Comparison of ENCODE assay signal across 8 mouse cellular contexts in genomic region chr12:36156637-36157303, GRCm38 (mm10). TPM values are rescaled to one million over a fixed set of nuclear protein-coding genes. Genes with fewer than 3 reads are reported as not detected.
DNase-seq lines count a peak whose midpoint lies in the region; ATAC-seq and TF ChIP-seq lines count a peak whose summit lies in the region.

Ankmy2 (plus strand) TSS chr12:36157114.

- H3K36me3 ChIP-seq in lung, postnatal 0 days (ENCODE audit: insufficient read depth, low read length) = no peaks in the 10 kb centered on the region

- H3K9ac ChIP-seq in lung, postnatal 0 days (replicated peaks; ENCODE audit: low read depth) = peak within 1 kb of the TSS; percentile 78

- peak within 1 kb of the TSS; percentile 95 for H3K4me2 ChIP-seq in lung, postnatal 0 days (replicated peaks; ENCODE audit: low read depth, low read length)

- peaks cover 5% of the 10 kb centered on the region; the same call in 1 of the 2 replicates for H3K4me1 ChIP-seq in lung, postnatal 0 days (ENCODE audit: insufficient read depth, low read depth, low read length)

- peak within 1 kb of the TSS; percentile 91 for H3K27ac ChIP-seq in lung, postnatal 0 days (ENCODE audit: low read length)

- DNase-seq in MEL-GATA-1-ER (ENCODE audit: extremely low read depth, low read depth) = peak; percentile 85
- DNase-seq in cerebellum, adult 8-10 months = peak; percentile 83
- peak; percentile 91 for DNase-seq in forelimb bud, embryonic 11.5 days (ENCODE audit: low read depth, low spot score)
- DNase-seq in layer of hippocampus, adult 9-10 months (ENCODE audit: low spot score) = peak; percentile 82
- DNase-seq in lung, postnatal 0 days (ENCODE audit: low spot score) = peak; percentile 97
- peak; percentile 78 for DNase-seq in ovary, postnatal 14 days (ENCODE audit: low spot score)
- peak; percentile 95 for DNase-seq in thymus, postnatal 14 days

- peak; percentile 77 to 82 for ATAC-seq in hematopoietic stem cell, adult 5-6 weeks (replicated peaks in 1 of 2; ENCODE audit: insufficient read depth in 1 of 2, low FRiP score in 2 of 2, low TSS enrichment in 1 of 2, low read depth in 1 of 2, poor library complexity in 2 of 2, severe bottlenecking in 2 of 2)
- ATAC-seq in lung, postnatal 0 days = peak; percentile 97

- WGBS in lung, postnatal 0 days = under 1% methylated on average over 42 of the region's 42 CpGs

- no peaks in the 10 kb centered on the region for H3K27me3 ChIP-seq in lung, postnatal 0 days (replicated peaks; ENCODE audit: insufficient read depth, low read length)

- peak; percentile 39 for TF ChIP-seq EP300 in lung, postnatal 0 days (IDR thresholded peaks at IDR 0.05)

- peak within 1 kb of the TSS; percentile 84 for H3K4me3 ChIP-seq in lung, postnatal 0 days (ENCODE audit: low read depth, low read length)

- H3K9me3 ChIP-seq in lung, postnatal 0 days (ENCODE audit: low read length) = no peaks in the 10 kb centered on the region

- TF ChIP-seq CTCF in lung, postnatal 0 days (IDR thresholded peaks at IDR 0.05) = no peak

RNA-seq across cellular contexts. Expression of gene Ankmy2, which starts in this region (rescaled TPM):
- 30.1 and 32.2 TPM in 2 replicates for total RNA-seq in hematopoietic stem cell, adult 5-6 weeks (2017)
- polyA plus RNA-seq in lung, postnatal 0 days (2015; fragmentation: Nextera tagmentation; extraction: Ambion mirVana) = 21.4 and 24.1 TPM in 2 replicates

Comparison
In these comparisons a context has a peak if more than half of its experiments do, and no peak if none do; other contexts are left out.
1. Peak in every context shown above with its lines: DNase-seq, ATAC-seq, H3K4me3 ChIP-seq and H3K27ac ChIP-seq.